9 mouse cellular contexts compared by ENCODE assay signal in the genomic region with DNA sequence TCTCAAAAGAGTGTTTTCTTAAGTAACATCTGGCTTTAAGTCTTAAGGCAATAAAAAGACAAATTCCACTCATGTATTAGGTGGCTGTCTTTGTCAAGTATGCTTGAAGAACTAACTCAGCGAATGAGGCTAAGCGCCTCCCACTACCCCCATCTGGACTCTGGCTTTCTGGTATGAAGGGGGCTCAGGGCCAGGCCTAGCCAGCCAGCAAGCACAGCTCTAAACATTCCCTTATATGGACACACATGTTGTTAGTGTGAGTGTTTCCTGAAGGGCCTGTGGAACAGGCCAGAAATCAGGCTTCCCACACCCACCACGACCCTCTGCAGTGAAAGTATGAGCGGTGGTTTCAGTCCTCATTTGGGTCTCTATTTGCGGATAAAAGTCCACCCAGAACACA. TPM values are rescaled to one million over a fixed set of nuclear protein-coding genes. Genes with fewer than 3 reads are reported as not detected.
A peak's percentile ranks its signal among the peaks of the same experiment; 100 is the strongest.
DNase-seq lines count a peak whose midpoint lies in the region; ATAC-seq and TF ChIP-seq lines count a peak whose summit lies in the region.
"Had no signal": no experiment of that assay in that cellular context is flagged by ENCODE, and none has a peak within 500 bp of the region (broad histone marks: within the 10 kb centered on the region; RNA-seq: fewer than 3 reads in every experiment).

No protein-coding gene starts in this region.

- H3K9ac ChIP-seq in embryonic facial prominence, embryonic 14.5 days (ENCODE audit: low read depth, low read length), result no peak overlapping the region
- H3K9ac ChIP-seq in intestine, embryonic 16.5 days (ENCODE audit: low read depth, low read length), result peak overlapping the region; percentile 66

- no peaks in the 10 kb centered on the region for H3K27me3 ChIP-seq in embryonic facial prominence, embryonic 14.5 days (replicated peaks; ENCODE audit: control insufficient read depth, insufficient read depth, low read length)
- no peaks in the 10 kb centered on the region for H3K27me3 ChIP-seq in intestine, embryonic 16.5 days (replicated peaks; ENCODE audit: control insufficient read depth, insufficient read depth, low read length)
- H3K27me3 ChIP-seq in myocyte (ENCODE audit: control insufficient read depth, insufficient read depth, insufficient read length), result no peaks in the 10 kb centered on the region

- no peaks in the 10 kb centered on the region for H3K79me2 ChIP-seq in myocyte (ENCODE audit: control insufficient read depth, insufficient read depth)

- H3K36me3 ChIP-seq in embryonic facial prominence, embryonic 14.5 days (ENCODE audit: control insufficient read depth, insufficient read depth, low read length), result no peaks in the 10 kb centered on the region
- H3K36me3 ChIP-seq in intestine, embryonic 16.5 days (ENCODE audit: control insufficient read depth, insufficient read depth, low read length), result no peaks in the 10 kb centered on the region
- no peaks in the 10 kb centered on the region for H3K36me3 ChIP-seq in myocyte (ENCODE audit: control insufficient read depth, insufficient read depth)

- peak; percentile 66 for ATAC-seq in embryonic facial prominence, embryonic 14.5 days (ENCODE audit: low read depth)
- ATAC-seq in intestine, embryonic 16.5 days, result peak; percentile 70

- peaks cover 20% of the 10 kb centered on the region for H3K4me1 ChIP-seq in embryonic facial prominence, embryonic 14.5 days (ENCODE audit: control insufficient read depth, insufficient read depth, low read length)
- H3K4me1 ChIP-seq in intestine, embryonic 16.5 days (ENCODE audit: control insufficient read depth, insufficient read depth, low read length), result peaks cover 41% of the 10 kb centered on the region

- no peak for DNase-seq in left cerebral cortex, adult 2 months (ENCODE audit: extremely low spot score in 1 of 2, low spot score in 2 of 2)
- no peak for DNase-seq in left cerebral cortex, adult 9 months (ENCODE audit: low spot score in 2 of 2)
- peak; percentile 91 for DNase-seq in embryonic facial prominence, embryonic 14.5 days (ENCODE audit: low spot score)
- DNase-seq in B cell, adult 2 months, result no peak
- no peak for DNase-seq in cerebellum, postnatal 4 days (ENCODE audit: low spot score in 2 of 2)
- DNase-seq in adrenal gland, adult 2 months, result no peak

- H3K9me3 ChIP-seq in embryonic facial prominence, embryonic 14.5 days (ENCODE audit: control insufficient read depth, low read length), result peaks cover 4% of the 10 kb centered on the region; the same call in 1 of the 2 replicates
- H3K9me3 ChIP-seq in intestine, embryonic 16.5 days (ENCODE audit: control insufficient read depth, low read length), result no peaks in the 10 kb centered on the region

- peak overlapping the region; percentile 20; the same call in 1 of the 2 replicates for H3K27ac ChIP-seq in left cerebral cortex, adult 2 months
- peak overlapping the region; percentile 84 for H3K27ac ChIP-seq in embryonic facial prominence, embryonic 14.5 days (replicated peaks; ENCODE audit: low read depth, low read length)
- H3K27ac ChIP-seq in intestine, embryonic 16.5 days (ENCODE audit: low read length), result peak overlapping the region; percentile 99

- no peak overlapping the region for H3K4me3 ChIP-seq in left cerebral cortex, adult 2 months
- no peak overlapping the region for H3K4me3 ChIP-seq in embryonic facial prominence, embryonic 14.5 days (ENCODE audit: low read depth, low read length)
- H3K4me3 ChIP-seq in intestine, embryonic 16.5 days (ENCODE audit: low read length), result no peak overlapping the region
- H3K4me3 ChIP-seq in myocyte, result no peak overlapping the region

- no peak overlapping the region for H3K4me2 ChIP-seq in embryonic facial prominence, embryonic 14.5 days (ENCODE audit: low read depth, low read length)
- H3K4me2 ChIP-seq in intestine, embryonic 16.5 days (ENCODE audit: low read depth, low read length), result no peak overlapping the region
- no peak overlapping the region for H3K4me2 ChIP-seq in myocyte (ENCODE audit: low read depth)

- no peak for TF ChIP-seq POLR2A in myocyte (IDR thresholded peaks at IDR 0.05; ENCODE audit: insufficient read length, low read depth)

- intact Hi-C loops in left cerebral cortex, adult 2 months (cut with DNase I), result loop anchor here (2.0 to 10.0 kb wide), 2 partner anchors 161 to 1629 kb away; partner anchors contain the start of gene Gm12166

- WGBS in embryonic facial prominence, embryonic 14.5 days, result 26% methylated on average over 5 of the region's 5 CpGs
- 36% methylated on average over 5 of the region's 5 CpGs for WGBS in intestine, embryonic 16.5 days

- TF ChIP-seq CTCF in left cerebral cortex, adult 2 months (IDR thresholded peaks at IDR 0.05), result no peak

- H3ac ChIP-seq in myocyte (ENCODE audit: control insufficient read depth, insufficient read length), result no peak overlapping the region

TF ChIP-seq in myocyte, 11 proteins besides CTCF, POLR2A, EP300 and RAD21:
- peak; percentile 54 for TF ChIP-seq SRF (IDR thresholded peaks at IDR 0.05; ENCODE audit: control insufficient read depth, insufficient read length, low read depth)
- no peak for TF ChIP-seq TCF12 (IDR thresholded peaks at IDR 0.05; ENCODE audit: insufficient read depth, poor library complexity, severe bottlenecking)
- TF ChIP-seq MYOD1 (IDR thresholded peaks at IDR 0.05; ENCODE audit: control insufficient read depth in 1 of 3, insufficient read length in 2 of 3, low read depth in 2 of 3), result no peak

RNA-seq across cellular contexts. Expression of gene Fndc9, which starts 21.5 kb away (rescaled TPM):
- total RNA-seq in left cerebral cortex, adult 2 months (2021), result 1 to 10 TPM; 4.9 to 5.2 TPM
- 0.20 and 0.45 TPM in 2 replicates for polyA plus RNA-seq in embryonic facial prominence, embryonic 14.5 days (2014; fragmentation: Nextera tagmentation; extraction: Ambion mirVana)
- polyA plus RNA-seq in intestine, embryonic 16.5 days (2015; fragmentation: Nextera tagmentation; extraction: Ambion mirVana), result 0.09 and 0.15 TPM in 2 replicates
- 0.74 TPM for polyA plus RNA-seq in myocyte (2012; fragmentation: generic; extraction: Trizol)
- total RNA-seq in adrenal gland, adult 2 months (2021), result not detected
- not detected in 2 replicates for polyA plus RNA-seq in adrenal gland, adult 2 months (2012; rRNA removed)

RNA-seq across cellular contexts. Expression of gene Nipal4, which starts 47.5 kb away (rescaled TPM):
- total RNA-seq in left cerebral cortex, adult 2 months (2021), result 1 to 10 TPM; 1.2 to 1.4 TPM
- 1.8 and 2.1 TPM in 2 replicates for polyA plus RNA-seq in embryonic facial prominence, embryonic 14.5 days (2014; fragmentation: Nextera tagmentation; extraction: Ambion mirVana)
- 3.7 TPM in 2 replicates for polyA plus RNA-seq in intestine, embryonic 16.5 days (2015; fragmentation: Nextera tagmentation; extraction: Ambion mirVana)
- polyA plus RNA-seq in myocyte (2012; fragmentation: generic; extraction: Trizol), result 0.02 TPM
- not detected for total RNA-seq in adrenal gland, adult 2 months (2021)
- 0.04 and 0.07 TPM in 2 replicates for polyA plus RNA-seq in adrenal gland, adult 2 months (2012; rRNA removed)
- polyA plus RNA-seq: neural tube, embryonic 14.5 days had no signal

Comparison
In these comparisons a context has a peak if more than half of its experiments do, and no peak if none do; other contexts are left out.
1. H3K27ac ChIP-seq: peak in every context shown above with its lines; median percentile 99 in intestine, embryonic 16.5 days; 84 in embryonic facial prominence, embryonic 14.5 days; 20 in left cerebral cortex, adult 2 months.